Mouse (Mus musculus) kidney, postnatal 10 days (tissue): ENCODE results near the gene Cers6.
A peak's percentile ranks its signal among the peaks of the same experiment; 100 is the strongest.

ENCODE experiments used
- DNase-seq: peaks from one replicate; pipeline ENCODE4 v3.0.0; 2021; ENCODE audit warnings: mixed read lengths

Gene Cers6

GRCm38 (mm10) chr2:69020636-69021310 is 159.5 kb downstream of the Cers6 start:
- DNase-seq = no peak

- peak; percentile 14 for DNase-seq
Measured at GRCm38 (mm10) chr2:69021516-69021915, 160.3 kb downstream of the Cers6 start.

GRCm38 (mm10) chr2:69024856-69025255 is 163.6 kb downstream of the Cers6 start:
- no peak for DNase-seq

GRCm38 (mm10) chr2:69032562-69032961 is 171.3 kb downstream of the Cers6 start:
- DNase-seq = no peak

GRCm38 (mm10) chr2:69035457-69035856 is 174.2 kb downstream of the Cers6 start:
- no peak for DNase-seq

- DNase-seq = no peak
Measured at GRCm38 (mm10) chr2:69037362-69037761, 176.1 kb downstream of the Cers6 start.

- no peak for DNase-seq
Measured at GRCm38 (mm10) chr2:69042327-69043106, 181.3 kb downstream of the Cers6 start.

- DNase-seq = peak; percentile 69
Measured at GRCm38 (mm10) chr2:69043431-69044118, 182.3 kb downstream of the Cers6 start.

- DNase-seq = no peak
Measured at GRCm38 (mm10) chr2:69045926-69046325, 184.7 kb downstream of the Cers6 start.

- DNase-seq = no peak
Measured at GRCm38 (mm10) chr2:69047297-69047696, 186.1 kb downstream of the Cers6 start.

GRCm38 (mm10) chr2:69047805-69048204 is 186.6 kb downstream of the Cers6 start:
- DNase-seq = no peak

- no peak for DNase-seq
Measured at GRCm38 (mm10) chr2:69049179-69049578, 187.9 kb downstream of the Cers6 start.

GRCm38 (mm10) chr2:69050189-69050588 is 188.9 kb downstream of the Cers6 start:
- DNase-seq = no peak

GRCm38 (mm10) chr2:69051596-69051995 is 190.4 kb downstream of the Cers6 start:
- DNase-seq = no peak

- peak; percentile 48 for DNase-seq
Measured at GRCm38 (mm10) chr2:69053210-69053858, 192.1 kb downstream of the Cers6 start.

GRCm38 (mm10) chr2:69054279-69054678 is 193.0 kb downstream of the Cers6 start:
- peak; percentile 89 for DNase-seq

GRCm38 (mm10) chr2:69055174-69055573 is 193.9 kb downstream of the Cers6 start:
- no peak for DNase-seq

- DNase-seq = no peak
Measured at GRCm38 (mm10) chr2:69061313-69061712, 200.1 kb downstream of the Cers6 start.

GRCm38 (mm10) chr2:69061910-69062689 is 200.9 kb downstream of the Cers6 start:
- no peak for DNase-seq

GRCm38 (mm10) chr2:69064759-69065158 is 203.5 kb downstream of the Cers6 start:
- DNase-seq = no peak

GRCm38 (mm10) chr2:69071440-69072235 is 210.4 kb downstream of the Cers6 start:
- DNase-seq = no peak
